Comparison of ENCODE assay signal across 15 mouse cellular contexts in the genomic region with DNA sequence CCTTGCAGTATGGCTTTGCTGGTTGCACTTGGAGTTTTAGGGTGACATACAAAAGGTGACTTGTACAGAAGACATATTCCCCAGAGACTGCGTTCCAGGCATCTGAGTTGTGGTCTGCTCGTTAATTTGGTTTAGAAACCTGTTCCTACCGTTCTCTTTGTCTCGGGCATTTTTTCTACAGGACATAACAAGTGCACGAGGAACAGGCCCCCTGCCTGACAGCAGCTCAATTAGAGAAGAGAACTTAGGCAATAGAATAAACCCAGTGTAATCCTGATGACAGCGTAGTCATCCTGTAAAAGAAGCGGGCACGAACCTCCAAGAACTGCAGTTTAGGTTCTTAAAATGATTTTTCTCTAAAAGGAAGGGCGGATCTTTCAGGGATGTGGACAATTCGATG. TPM values are rescaled to one million over a fixed set of nuclear protein-coding genes. Genes with fewer than 3 reads are reported as not detected.
DNase-seq lines count a peak whose midpoint lies in the region; ATAC-seq and TF ChIP-seq lines count a peak whose summit lies in the region.
"Had no signal": no experiment of that assay in that cellular context is flagged by ENCODE, and none has a peak within 500 bp of the region (broad histone marks: within the 10 kb centered on the region; RNA-seq: fewer than 3 reads in every experiment).

No protein-coding gene starts in this region.

- intact Hi-C loops in gastrocnemius, adult 2 months (cut with DNase I), result no loop called here

- H3K27ac ChIP-seq in gastrocnemius, adult 2 months, result peak overlapping the region; percentile 82
- H3K27ac ChIP-seq in liver, embryonic 16.5 days (ENCODE audit: low read length), result no peak overlapping the region
- H3K27ac ChIP-seq in liver, embryonic 11.5 days (ENCODE audit: low read depth, low read length), result no peak overlapping the region
- H3K27ac ChIP-seq: hindbrain, embryonic 12.5 days; liver, embryonic 15.5 days; midbrain, embryonic 10.5 days had no signal

- H3K27me3 ChIP-seq in liver, embryonic 16.5 days (ENCODE audit: control insufficient read depth, insufficient read depth, low read depth, low read length), result no peaks in the 10 kb centered on the region
- no peaks in the 10 kb centered on the region for H3K27me3 ChIP-seq in liver, embryonic 11.5 days (replicated peaks; ENCODE audit: control insufficient read depth, insufficient read depth, low read length)
- H3K27me3 ChIP-seq: hindbrain, embryonic 12.5 days; liver, embryonic 15.5 days had no signal

- no peaks in the 10 kb centered on the region for H3K4me1 ChIP-seq in liver, embryonic 16.5 days (ENCODE audit: control insufficient read depth, low read depth, low read length)
- H3K4me1 ChIP-seq in liver, embryonic 11.5 days (replicated peaks; ENCODE audit: control insufficient read depth, insufficient read depth, low read length), result no peaks in the 10 kb centered on the region
- H3K4me1 ChIP-seq: hindbrain, embryonic 12.5 days; midbrain, embryonic 10.5 days had no signal

- H3K4me2 ChIP-seq in liver, embryonic 16.5 days (ENCODE audit: low read depth, low read length), result peak overlapping the region; percentile 27; the same call in 1 of the 2 replicates
- no peak overlapping the region for H3K4me2 ChIP-seq in liver, embryonic 11.5 days
- H3K4me2 ChIP-seq: hindbrain, embryonic 12.5 days; liver, embryonic 15.5 days had no signal

- H3K9ac ChIP-seq in liver, embryonic 16.5 days (ENCODE audit: low read depth, low read length), result no peak overlapping the region
- no peak overlapping the region for H3K9ac ChIP-seq in liver, embryonic 11.5 days (ENCODE audit: low read depth, low read length)
- H3K9ac ChIP-seq: hindbrain, embryonic 12.5 days; liver, embryonic 15.5 days had no signal

- no peaks in the 10 kb centered on the region for H3K9me3 ChIP-seq in liver, embryonic 16.5 days (replicated peaks; ENCODE audit: control insufficient read depth, low read length)
- H3K9me3 ChIP-seq in liver, embryonic 11.5 days (ENCODE audit: control insufficient read depth, low read length), result no peaks in the 10 kb centered on the region
- H3K9me3 ChIP-seq: hindbrain, embryonic 12.5 days; liver, embryonic 15.5 days; midbrain, embryonic 10.5 days had no signal

- WGBS in liver, embryonic 16.5 days (ENCODE audit: insufficient replicate concordance), result 50% methylated on average over 10 of the region's 10 CpGs
- WGBS in liver, embryonic 11.5 days, result 81% methylated on average over 10 of the region's 10 CpGs

- no peak for ATAC-seq in liver, embryonic 16.5 days (ENCODE audit: low read depth)
- no peak for ATAC-seq in liver, embryonic 11.5 days (replicated peaks; ENCODE audit: low FRiP score)

- H3K4me3 ChIP-seq in gastrocnemius, adult 2 months, result peak overlapping the region; percentile 11; the same call in 1 of the 2 replicates
- H3K4me3 ChIP-seq in liver, embryonic 16.5 days (ENCODE audit: low read depth, low read length), result no peak overlapping the region
- no peak overlapping the region for H3K4me3 ChIP-seq in liver, embryonic 11.5 days (ENCODE audit: low read depth, low read length)
- H3K4me3 ChIP-seq: hindbrain, embryonic 12.5 days; liver, embryonic 15.5 days; midbrain, embryonic 10.5 days had no signal

- no peak for DNase-seq in gastrocnemius, adult 2 months
- no peak for DNase-seq in gastrocnemius, adult 18-20 months (ENCODE audit: low spot score)
- DNase-seq in liver, embryonic 11.5 days (ENCODE audit: low spot score), result no peak
- DNase-seq in forelimb bud, embryonic 11.5 days (ENCODE audit: low read depth, low spot score), result peak; percentile 49
- peak; percentile 67 for DNase-seq in retina, postnatal 1 day
- DNase-seq in adrenal gland, postnatal 36 days, result no peak
- DNase-seq in thymus, postnatal 0 days (ENCODE audit: low spot score), result no peak
- DNase-seq: gastrocnemius, postnatal 36 days; kidney, postnatal 25 days; right cerebral cortex, adult 18-20 months; thymus, postnatal 25 days had no signal

- no peaks in the 10 kb centered on the region for H3K36me3 ChIP-seq in liver, embryonic 16.5 days (ENCODE audit: control insufficient read depth, insufficient read depth)
- no peaks in the 10 kb centered on the region for H3K36me3 ChIP-seq in liver, embryonic 11.5 days (ENCODE audit: control insufficient read depth, insufficient read depth, low read length)
- H3K36me3 ChIP-seq: hindbrain, embryonic 12.5 days; liver, embryonic 15.5 days; midbrain, embryonic 10.5 days had no signal

- no peak for TF ChIP-seq CTCF in gastrocnemius, adult 2 months (IDR thresholded peaks at IDR 0.05)

RNA-seq across cellular contexts. Expression of gene Gbe1, which starts 15.3 kb away (rescaled TPM):
- 10 to 100 TPM; 53.8 to 77.1 TPM for total RNA-seq in gastrocnemius, adult 2 months (2021)
- 10 to 100 TPM; 53.8 to 70.1 TPM for total RNA-seq in gastrocnemius, adult 18-20 months (2021)
- 31.0 and 36.7 TPM in 2 replicates for polyA plus RNA-seq in liver, embryonic 16.5 days (2015; fragmentation: Nextera tagmentation; extraction: Ambion mirVana)
- polyA plus RNA-seq in liver, embryonic 11.5 days (2014; fragmentation: Nextera tagmentation; extraction: Ambion mirVana), result 9.4 and 13.1 TPM in 2 replicates
- total RNA-seq in adrenal gland, postnatal 36 days (2021), result 10 to 100 TPM; 80.0 to 81.3 TPM
- polyA plus RNA-seq in thymus, postnatal 0 days (2015; fragmentation: Nextera tagmentation; extraction: Ambion mirVana), result 21.0 and 24.7 TPM in 2 replicates

Comparison
In these comparisons a context has a peak if more than half of its experiments do, and no peak if none do; other contexts are left out.
1. DNase-seq: peak in forelimb bud, embryonic 11.5 days (single experiment) and retina, postnatal 1 day (single experiment); none in gastrocnemius, adult 2 months (single experiment), gastrocnemius, adult 18-20 months (single experiment), liver, embryonic 11.5 days (single experiment), adrenal gland, postnatal 36 days (0 of 2) and thymus, postnatal 0 days (single experiment).